Mouse (Mus musculus): Measurements from ENCODE around the gene Iqcf6. TPM values are rescaled to one million over a fixed set of nuclear protein-coding genes. Genes with fewer than 3 reads are reported as not detected.
A peak's percentile ranks its signal among the peaks of the same experiment; 100 is the strongest.

Iqcf6 gene
- polyA plus RNA-seq, 1 experiment, result not detected

DNA sequence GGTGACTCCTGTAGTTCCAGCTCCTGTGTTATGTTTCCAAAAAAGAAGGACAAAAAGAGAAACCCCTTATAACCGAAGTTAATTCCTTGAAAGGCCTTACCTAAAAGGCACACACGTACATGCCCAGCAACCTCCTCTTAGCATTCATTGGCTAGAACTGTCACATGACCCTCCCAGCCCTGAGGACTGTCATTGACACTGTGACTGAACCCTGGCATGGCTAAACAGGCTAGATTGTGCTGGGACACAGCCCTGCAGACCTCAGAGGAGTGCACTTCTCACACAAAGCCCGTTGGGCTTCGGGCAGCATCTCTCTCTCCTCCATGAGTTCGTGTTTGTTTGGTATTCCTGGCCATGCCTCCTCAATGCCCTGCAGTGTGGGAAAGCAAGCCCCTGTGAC lies 5.8 kb downstream of the Iqcf6 start:
- Histone ChIP-seq H3K4me1 (replicated peaks; ENCODE audit: control insufficient read depth, insufficient read depth, low read length) (no peaks in the 10 kb centered on the region), H3K4me3 (ENCODE audit: control insufficient read depth, insufficient read depth, low read length) (no peak overlapping the region), H3K27ac (ENCODE audit: control insufficient read depth, insufficient read depth, low read length) (no peak overlapping the region), H3K27me3 (ENCODE audit: control insufficient read depth, insufficient read depth, low read length) (no peaks in the 10 kb centered on the region), H3K36me3 (ENCODE audit: control insufficient read depth, insufficient read depth, low read length) (no peaks in the 10 kb centered on the region)
- DNase-seq, result no peak
- TF ChIP-seq CTCF (IDR thresholded peaks at IDR 0.05; ENCODE audit: borderline replicate concordance, control insufficient read depth, extremely low read depth, insufficient read depth, low read length, poor library complexity) (no peak), POLR2A (IDR thresholded peaks at IDR 0.05; ENCODE audit: control insufficient read depth, extremely low read depth, insufficient read depth, low read length, poor library complexity) (no peak)
- WGBS, result 79% methylated on average over 5 of the region's 5 CpGs

DNA sequence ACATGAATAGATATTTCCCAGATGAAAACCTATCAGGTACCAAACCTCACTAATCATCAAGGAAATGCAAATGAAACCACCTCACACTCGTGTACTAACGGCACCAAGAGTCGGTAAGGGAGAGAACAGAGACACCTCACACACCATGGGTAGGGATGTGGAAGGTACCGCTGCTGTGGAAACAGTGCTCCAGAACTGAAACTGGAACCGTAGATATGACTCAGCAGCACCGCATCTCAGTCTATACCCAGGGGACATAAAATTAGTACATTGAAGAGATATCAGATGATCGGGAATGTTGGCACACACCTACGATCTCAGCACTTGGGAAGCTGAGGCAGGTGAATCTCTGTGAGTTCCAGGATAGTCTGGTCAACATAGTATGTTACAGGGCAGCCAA lies 11.8 kb downstream of the Iqcf6 start:
- Histone ChIP-seq H3K36me3 (ENCODE audit: control insufficient read depth, insufficient read depth, low read length) (no peaks in the 10 kb centered on the region), H3K4me3 (ENCODE audit: control insufficient read depth, insufficient read depth, low read length) (no peak overlapping the region), H3K27ac (ENCODE audit: control insufficient read depth, insufficient read depth, low read length) (no peak overlapping the region), H3K27me3 (ENCODE audit: control insufficient read depth, insufficient read depth, low read length) (no peaks in the 10 kb centered on the region), H3K4me1 (replicated peaks; ENCODE audit: control insufficient read depth, insufficient read depth, low read length) (no peaks in the 10 kb centered on the region)
- no peak for DNase-seq
- WGBS, result 89% methylated on average over 8 of the region's 8 CpGs
- TF ChIP-seq CTCF (IDR thresholded peaks at IDR 0.05; ENCODE audit: borderline replicate concordance, control insufficient read depth, extremely low read depth, insufficient read depth, low read length, poor library complexity), result no peak
- no peak for TF ChIP-seq POLR2A (IDR thresholded peaks at IDR 0.05; ENCODE audit: control insufficient read depth, extremely low read depth, insufficient read depth, low read length, poor library complexity)

DNA sequence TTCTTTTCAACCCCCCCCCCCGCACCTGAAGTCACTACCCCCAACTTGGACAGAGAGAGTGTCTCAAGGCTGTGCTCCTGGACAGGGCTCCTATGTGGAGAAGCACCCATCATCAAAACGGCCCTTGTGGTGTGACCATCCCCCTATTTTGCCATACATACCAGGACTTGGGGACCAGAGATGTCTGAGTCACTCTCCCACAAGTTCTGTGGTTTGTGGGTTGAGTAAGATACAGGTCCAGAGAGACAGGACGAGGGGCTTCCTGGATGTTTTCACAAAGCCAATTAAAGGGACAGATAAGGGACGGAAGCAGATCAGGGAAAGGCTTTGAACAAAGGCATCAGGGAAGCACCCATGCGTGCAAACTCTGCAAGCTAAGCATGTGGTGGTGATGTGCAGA lies 15.0 kb downstream of the Iqcf6 start:
- no peak for DNase-seq
- 54% methylated on average over 5 of the region's 5 CpGs for WGBS
- Histone ChIP-seq H3K27ac (ENCODE audit: control insufficient read depth, insufficient read depth, low read length) (no peak overlapping the region), H3K27me3 (ENCODE audit: control insufficient read depth, insufficient read depth, low read length) (no peaks in the 10 kb centered on the region), H3K4me1 (replicated peaks; ENCODE audit: control insufficient read depth, insufficient read depth, low read length) (no peaks in the 10 kb centered on the region), H3K36me3 (ENCODE audit: control insufficient read depth, insufficient read depth, low read length) (no peaks in the 10 kb centered on the region), H3K4me3 (ENCODE audit: control insufficient read depth, insufficient read depth, low read length) (no peak overlapping the region)
- no peak for TF ChIP-seq CTCF (IDR thresholded peaks at IDR 0.05; ENCODE audit: borderline replicate concordance, control insufficient read depth, extremely low read depth, insufficient read depth, low read length, poor library complexity)
- TF ChIP-seq POLR2A (IDR thresholded peaks at IDR 0.05; ENCODE audit: control insufficient read depth, extremely low read depth, insufficient read depth, low read length, poor library complexity), result no peak

DNA sequence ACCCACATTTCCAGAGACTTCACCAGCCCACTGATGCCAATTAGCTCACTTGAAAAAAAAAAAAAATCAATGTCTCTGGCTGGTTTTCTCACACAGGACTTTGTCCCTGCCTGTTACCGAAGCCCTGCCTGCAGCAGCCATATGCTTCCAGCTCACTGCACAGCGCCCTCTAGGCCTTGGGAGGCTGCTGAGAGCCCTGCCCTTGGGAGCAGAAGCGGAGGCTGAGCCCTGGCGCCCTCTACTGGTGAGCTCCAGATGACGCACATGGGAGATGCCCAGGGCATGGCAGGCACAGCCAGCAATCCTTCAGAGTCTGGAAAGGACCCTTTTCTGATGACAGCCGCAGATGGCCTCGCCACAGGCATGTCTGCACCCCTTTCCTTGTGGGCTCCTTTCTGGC lies 16.7 kb downstream of the Iqcf6 start:
- Histone ChIP-seq H3K36me3 (ENCODE audit: control insufficient read depth, insufficient read depth, low read length) (no peaks in the 10 kb centered on the region), H3K4me1 (replicated peaks; ENCODE audit: control insufficient read depth, insufficient read depth, low read length) (no peaks in the 10 kb centered on the region), H3K27me3 (ENCODE audit: control insufficient read depth, insufficient read depth, low read length) (no peaks in the 10 kb centered on the region), H3K4me3 (ENCODE audit: control insufficient read depth, insufficient read depth, low read length) (no peak overlapping the region), H3K27ac (ENCODE audit: control insufficient read depth, insufficient read depth, low read length) (no peak overlapping the region)
- peak; percentile 93 for TF ChIP-seq CTCF (IDR thresholded peaks at IDR 0.05; ENCODE audit: borderline replicate concordance, control insufficient read depth, extremely low read depth, insufficient read depth, low read length, poor library complexity)
- TF ChIP-seq POLR2A (IDR thresholded peaks at IDR 0.05; ENCODE audit: control insufficient read depth, extremely low read depth, insufficient read depth, low read length, poor library complexity), result no peak
- 27% methylated on average over 7 of the region's 7 CpGs for WGBS
- DNase-seq, result peak; percentile 81

DNA sequence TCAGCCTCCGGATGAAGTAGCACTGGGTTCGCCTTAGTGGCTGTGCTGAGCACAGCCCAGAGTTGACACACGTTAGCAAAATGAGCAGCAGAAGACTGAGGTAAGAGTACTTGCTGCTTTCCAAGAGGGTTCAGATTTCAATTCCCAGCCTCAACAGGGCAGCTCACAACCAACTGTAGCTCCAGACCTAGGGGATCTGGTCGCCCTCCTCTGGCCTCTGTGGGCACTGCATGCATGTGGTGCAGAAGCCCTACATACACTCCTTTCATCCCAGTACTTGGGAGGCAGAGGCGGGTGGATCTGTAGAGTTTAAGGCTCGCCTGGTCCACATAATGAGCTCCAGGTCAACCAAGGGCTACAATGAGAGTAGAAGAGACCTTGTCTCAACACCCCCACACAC lies 17.4 kb downstream of the Iqcf6 start:
- 68% methylated on average over 6 of the region's 6 CpGs for WGBS
- peak; percentile 16 for DNase-seq
- Histone ChIP-seq H3K4me1 (replicated peaks; ENCODE audit: control insufficient read depth, insufficient read depth, low read length) (no peaks in the 10 kb centered on the region), H3K36me3 (ENCODE audit: control insufficient read depth, insufficient read depth, low read length) (no peaks in the 10 kb centered on the region), H3K4me3 (ENCODE audit: control insufficient read depth, insufficient read depth, low read length) (no peak overlapping the region), H3K27ac (ENCODE audit: control insufficient read depth, insufficient read depth, low read length) (no peak overlapping the region), H3K27me3 (ENCODE audit: control insufficient read depth, insufficient read depth, low read length) (no peaks in the 10 kb centered on the region)
- TF ChIP-seq POLR2A (IDR thresholded peaks at IDR 0.05; ENCODE audit: control insufficient read depth, extremely low read depth, insufficient read depth, low read length, poor library complexity) (no peak), CTCF (IDR thresholded peaks at IDR 0.05; ENCODE audit: borderline replicate concordance, control insufficient read depth, extremely low read depth, insufficient read depth, low read length, poor library complexity) (no peak)

DNA sequence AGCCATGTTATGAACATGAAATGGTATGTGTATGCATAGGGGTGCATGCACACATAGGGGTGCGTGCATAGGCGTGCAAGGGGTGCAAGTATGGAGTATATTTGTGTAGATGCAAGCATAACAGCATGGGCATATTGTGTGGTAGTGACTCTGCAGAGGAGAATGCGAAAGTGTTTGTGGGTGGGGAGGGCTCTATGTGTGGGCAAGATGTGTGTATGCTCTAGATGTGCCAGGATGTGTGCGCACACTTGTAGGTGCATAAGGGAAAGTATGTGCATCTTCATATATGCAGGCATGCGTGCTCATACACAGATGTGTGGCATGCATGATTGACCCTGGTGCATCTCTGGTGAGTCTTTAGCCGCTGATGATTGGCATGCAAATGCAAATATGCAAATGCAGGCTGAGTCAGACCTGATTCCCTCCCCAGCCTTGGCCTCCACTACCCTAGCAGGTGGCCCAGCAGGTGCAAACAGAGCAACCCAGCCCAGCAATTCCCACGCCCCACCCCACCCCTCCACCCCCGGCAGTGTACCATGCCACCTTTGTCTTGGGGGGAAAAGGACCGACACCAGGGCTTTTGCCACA lies 19.4 kb downstream of the Iqcf6 start:
- Histone ChIP-seq H3K27ac (ENCODE audit: control insufficient read depth, insufficient read depth, low read length) (no peak overlapping the region), H3K4me1 (replicated peaks; ENCODE audit: control insufficient read depth, insufficient read depth, low read length) (no peaks in the 10 kb centered on the region), H3K36me3 (ENCODE audit: control insufficient read depth, insufficient read depth, low read length) (no peaks in the 10 kb centered on the region), H3K4me3 (ENCODE audit: control insufficient read depth, insufficient read depth, low read length) (no peak overlapping the region), H3K27me3 (ENCODE audit: control insufficient read depth, insufficient read depth, low read length) (no peaks in the 10 kb centered on the region)
- DNase-seq, result no peak
- no peak for TF ChIP-seq CTCF (IDR thresholded peaks at IDR 0.05; ENCODE audit: borderline replicate concordance, control insufficient read depth, extremely low read depth, insufficient read depth, low read length, poor library complexity)
- no peak for TF ChIP-seq POLR2A (IDR thresholded peaks at IDR 0.05; ENCODE audit: control insufficient read depth, extremely low read depth, insufficient read depth, low read length, poor library complexity)
- 77% methylated on average over 9 of the region's 9 CpGs for WGBS

DNA sequence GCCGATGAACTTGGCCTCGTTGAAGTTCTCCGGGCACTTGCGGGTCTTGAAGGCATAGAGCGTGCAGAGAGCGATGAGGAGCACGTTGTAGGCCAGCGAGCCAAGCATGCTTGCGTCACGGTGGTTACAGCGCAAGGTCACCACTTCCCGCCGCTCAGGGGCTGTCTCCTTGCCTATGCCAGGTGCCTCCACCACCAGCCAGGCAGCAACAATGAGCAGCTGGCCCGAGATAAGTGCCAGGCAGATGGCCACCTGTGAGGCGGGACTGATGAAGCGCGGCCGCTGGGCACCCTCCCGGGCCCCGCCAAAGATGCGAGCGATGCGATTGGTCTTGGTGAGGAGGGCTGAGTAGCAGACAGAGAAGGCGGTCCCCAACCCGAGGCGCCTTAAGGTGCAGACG lies 20.8 kb downstream of the Iqcf6 start:
- Histone ChIP-seq H3K4me3 (ENCODE audit: control insufficient read depth, insufficient read depth, low read length) (no peak overlapping the region), H3K4me1 (replicated peaks; ENCODE audit: control insufficient read depth, insufficient read depth, low read length) (no peaks in the 10 kb centered on the region), H3K27me3 (ENCODE audit: control insufficient read depth, insufficient read depth, low read length) (no peaks in the 10 kb centered on the region), H3K27ac (ENCODE audit: control insufficient read depth, insufficient read depth, low read length) (no peak overlapping the region), H3K36me3 (ENCODE audit: control insufficient read depth, insufficient read depth, low read length) (no peaks in the 10 kb centered on the region)
- TF ChIP-seq CTCF (IDR thresholded peaks at IDR 0.05; ENCODE audit: borderline replicate concordance, control insufficient read depth, extremely low read depth, insufficient read depth, low read length, poor library complexity), result no peak
- TF ChIP-seq POLR2A (IDR thresholded peaks at IDR 0.05; ENCODE audit: control insufficient read depth, extremely low read depth, insufficient read depth, low read length, poor library complexity), result no peak
- no peak for DNase-seq
- WGBS, result 68% methylated on average over 27 of the region's 27 CpGs

All from thymus, adult 2 months (tissue).